Mouse (Mus musculus): ENCODE results near the gene Tmem255b. TPM values are rescaled to one million over a fixed set of nuclear protein-coding genes. Genes with fewer than 3 reads are reported as not detected.

Gene Tmem255b
- polyA plus RNA-seq, 1 experiment, result 4.1 TPM

DNA sequence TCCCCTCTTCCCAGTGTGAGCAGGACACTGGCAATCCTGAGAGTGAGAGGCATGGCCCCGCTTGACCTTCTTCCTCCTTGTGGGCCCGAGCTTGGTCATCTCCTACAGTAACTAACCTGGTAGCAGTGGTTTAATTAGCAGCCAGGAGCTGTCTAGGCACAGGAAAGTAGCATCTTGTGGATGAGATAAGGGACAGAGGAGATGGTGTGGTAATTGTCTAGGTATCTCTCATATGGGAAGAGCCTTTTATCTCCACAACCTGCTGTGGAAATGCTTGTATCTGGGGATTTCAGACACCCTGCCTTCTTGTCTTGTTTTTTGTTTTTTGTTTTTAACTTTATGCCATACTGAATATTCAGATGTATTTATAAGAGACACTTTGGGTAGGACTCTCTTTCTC lies 2.5 kb downstream of the Tmem255b start:
- WGBS, result 65% methylated on average over 2 of the region's 2 CpGs
- no peak for DNase-seq (ENCODE audit: low read depth, low spot score)

DNA sequence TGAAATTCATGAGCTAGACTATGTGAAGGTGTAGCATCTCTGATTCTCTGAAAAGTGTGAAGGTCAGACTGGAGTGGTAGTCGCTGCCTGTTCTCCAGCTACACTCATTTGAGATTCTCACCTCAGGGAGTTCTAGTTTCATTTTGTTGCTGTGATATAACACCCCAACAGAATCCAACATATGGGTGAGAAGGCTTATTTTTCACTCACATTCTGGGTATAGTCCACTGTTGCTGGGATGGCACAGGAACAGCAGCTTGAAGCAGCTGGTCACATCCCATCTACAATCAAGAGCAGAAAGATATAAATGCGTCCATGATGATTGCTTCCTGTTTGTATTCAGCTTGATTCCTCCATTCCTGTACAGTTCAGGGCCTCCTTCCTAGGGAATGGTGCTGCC lies 7.2 kb downstream of the Tmem255b start:
- DNase-seq (ENCODE audit: low read depth, low spot score), result no peak
- 85% methylated on average over 2 of the region's 2 CpGs for WGBS

DNA sequence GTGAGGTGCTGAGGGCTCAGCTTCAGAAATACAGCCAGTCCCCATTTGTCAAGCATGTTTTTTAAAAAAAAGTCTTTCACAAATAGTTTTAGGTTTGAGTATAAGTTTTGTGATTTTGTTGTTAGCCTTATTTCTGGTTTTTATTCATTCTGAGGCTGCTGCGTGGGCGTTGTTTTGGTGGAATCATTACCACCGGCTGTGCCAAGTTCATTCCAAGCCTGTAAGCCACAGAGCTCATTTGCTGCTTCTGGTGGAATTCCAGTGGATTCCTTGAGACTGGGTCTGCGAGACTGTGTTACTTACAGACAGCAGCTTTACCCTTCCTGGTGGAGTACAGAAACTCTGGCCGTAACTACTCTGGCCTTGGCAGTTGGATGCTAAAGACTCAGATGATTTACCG lies 11.5 kb downstream of the Tmem255b start:
- no peak for DNase-seq (ENCODE audit: low read depth, low spot score)
- whole genome bisulfite sequencing, result 84% methylated on average over 6 of the region's 6 CpGs

DNA sequence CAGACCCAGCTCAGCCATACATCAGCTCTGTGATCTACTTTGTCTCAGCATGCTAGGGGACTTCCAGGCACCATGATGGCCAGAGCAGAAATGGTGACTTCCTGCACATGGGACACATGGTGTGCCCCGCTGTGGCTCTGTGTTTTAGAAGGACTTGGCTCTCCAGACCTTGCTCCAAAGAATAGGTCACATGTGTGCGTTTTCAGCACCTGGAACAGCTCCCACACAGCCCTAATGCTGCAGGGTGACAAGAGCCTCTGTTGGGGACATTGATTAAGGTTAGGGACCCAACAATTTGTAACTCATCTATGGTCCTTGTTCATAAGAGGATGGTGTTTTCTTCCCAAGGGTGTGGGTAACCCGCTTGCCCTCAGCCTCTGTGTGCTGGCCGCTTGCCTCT lies 13.2 kb downstream of the Tmem255b start:
- WGBS, result 43% methylated on average over 4 of the region's 4 CpGs
- no peak for DNase-seq (ENCODE audit: low read depth, low spot score)

DNA sequence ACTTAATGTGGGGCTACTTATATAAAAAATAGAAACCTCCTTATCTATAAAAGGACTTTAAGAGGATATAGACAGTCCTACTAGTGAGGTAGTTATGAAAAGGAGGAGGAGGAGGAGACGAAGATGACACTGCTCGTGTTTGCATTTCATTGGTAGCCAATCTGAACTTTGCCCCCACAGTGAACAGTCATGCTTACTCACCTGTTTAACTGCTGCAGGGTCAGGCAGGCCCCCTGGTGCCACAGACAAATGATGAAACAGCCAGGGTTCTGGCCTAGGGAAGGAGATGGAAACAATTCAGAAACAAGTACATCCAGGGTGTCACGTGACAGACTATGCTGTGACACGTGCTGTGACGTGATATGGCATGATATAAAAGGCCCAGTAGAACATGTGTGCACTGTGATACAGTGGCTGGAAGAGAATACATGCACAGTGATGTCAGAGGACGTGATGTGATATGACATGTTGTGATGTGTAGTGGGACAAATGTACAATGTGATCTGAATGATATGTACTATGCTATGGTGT lies 16.8 kb downstream of the Tmem255b start:
- DNase-seq (ENCODE audit: low read depth, low spot score), result no peak
- 29% methylated on average over 6 of the region's 6 CpGs for WGBS

DNA sequence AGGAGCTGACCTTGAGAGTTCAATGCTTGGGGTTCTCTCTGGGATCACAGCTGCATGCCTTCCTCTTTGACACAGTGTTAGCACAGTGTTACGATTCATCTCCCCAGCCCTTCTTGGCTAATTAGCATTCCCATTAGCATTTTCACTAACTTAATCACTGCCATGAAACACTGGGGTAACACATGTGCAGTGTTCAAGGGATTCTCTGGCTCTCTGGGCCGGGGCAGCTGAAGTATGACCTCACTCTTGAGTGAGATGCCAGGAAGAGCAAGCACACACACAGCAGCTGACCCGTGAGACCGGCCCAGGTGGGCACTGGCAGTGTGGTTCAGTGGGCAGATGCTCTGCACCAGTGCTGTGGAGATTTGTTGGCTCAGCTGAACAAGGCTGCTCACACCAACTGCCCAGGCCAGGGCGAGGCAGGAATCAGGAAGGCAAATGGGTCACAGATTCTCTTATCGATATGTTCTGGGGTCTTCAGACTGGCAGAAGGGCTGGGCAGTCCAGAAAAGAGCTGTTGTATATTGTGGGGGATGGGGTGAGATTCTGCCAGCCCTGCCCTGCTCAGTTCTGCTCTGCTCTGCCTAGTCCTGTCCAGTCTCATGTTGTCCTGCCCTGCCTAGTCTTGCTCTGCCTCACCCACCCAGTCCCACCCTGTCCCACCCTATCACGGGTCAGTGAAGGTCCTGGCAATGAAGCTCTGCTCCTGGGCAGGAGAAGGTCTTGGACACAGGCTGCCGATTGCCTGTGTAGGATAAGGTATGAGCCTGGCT lies 19.5 kb downstream of the Tmem255b start:
- WGBS, result 56% methylated on average over 8 of the region's 8 CpGs
- DNase-seq (ENCODE audit: low read depth, low spot score), result no peak

DNA sequence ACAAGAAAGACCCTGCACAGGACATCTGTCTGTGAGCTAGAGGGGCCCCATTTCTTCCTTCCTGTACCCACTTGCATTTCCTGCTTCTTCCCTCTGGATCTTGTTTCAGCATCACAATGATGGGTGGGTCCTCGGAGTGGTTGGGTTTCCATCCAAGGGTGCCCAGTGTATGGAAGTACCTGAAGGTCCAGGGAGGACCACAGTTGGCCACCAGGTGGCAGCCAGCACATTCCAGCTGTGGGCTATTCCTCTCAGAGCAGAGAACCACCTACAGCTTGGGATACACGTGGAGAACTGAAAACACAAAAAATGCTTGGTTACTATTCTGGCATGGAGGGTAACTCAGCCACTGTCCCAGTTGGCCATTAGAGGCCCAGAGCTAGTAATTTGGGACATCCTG lies 20.3 kb downstream of the Tmem255b start:
- peak; percentile 31 for DNase-seq (ENCODE audit: low read depth, low spot score)
- 14% methylated on average over 2 of the region's 2 CpGs for WGBS

DNA sequence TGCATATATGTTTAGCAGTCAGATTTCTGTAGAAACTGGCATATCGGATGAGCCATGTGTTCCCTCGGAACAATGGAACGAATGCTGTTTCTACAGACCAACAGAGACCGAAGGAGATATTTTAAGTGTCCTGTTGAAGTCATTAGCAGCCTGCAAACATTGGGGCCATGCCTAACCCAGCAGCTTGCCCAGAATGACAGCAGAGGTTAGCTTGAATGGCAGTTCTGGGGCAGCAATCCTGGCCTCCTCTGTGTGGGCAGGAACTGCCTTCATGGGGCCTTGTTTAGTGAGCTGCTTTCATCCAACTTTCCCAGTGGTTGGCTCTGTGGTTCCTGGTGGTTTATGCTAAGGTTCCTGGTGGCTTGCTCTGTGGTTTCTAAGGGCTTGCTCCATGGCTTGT lies 24.4 kb downstream of the Tmem255b start:
- WGBS, result 90% methylated on average over 4 of the region's 4 CpGs
- no peak for DNase-seq (ENCODE audit: low read depth, low spot score)

DNA sequence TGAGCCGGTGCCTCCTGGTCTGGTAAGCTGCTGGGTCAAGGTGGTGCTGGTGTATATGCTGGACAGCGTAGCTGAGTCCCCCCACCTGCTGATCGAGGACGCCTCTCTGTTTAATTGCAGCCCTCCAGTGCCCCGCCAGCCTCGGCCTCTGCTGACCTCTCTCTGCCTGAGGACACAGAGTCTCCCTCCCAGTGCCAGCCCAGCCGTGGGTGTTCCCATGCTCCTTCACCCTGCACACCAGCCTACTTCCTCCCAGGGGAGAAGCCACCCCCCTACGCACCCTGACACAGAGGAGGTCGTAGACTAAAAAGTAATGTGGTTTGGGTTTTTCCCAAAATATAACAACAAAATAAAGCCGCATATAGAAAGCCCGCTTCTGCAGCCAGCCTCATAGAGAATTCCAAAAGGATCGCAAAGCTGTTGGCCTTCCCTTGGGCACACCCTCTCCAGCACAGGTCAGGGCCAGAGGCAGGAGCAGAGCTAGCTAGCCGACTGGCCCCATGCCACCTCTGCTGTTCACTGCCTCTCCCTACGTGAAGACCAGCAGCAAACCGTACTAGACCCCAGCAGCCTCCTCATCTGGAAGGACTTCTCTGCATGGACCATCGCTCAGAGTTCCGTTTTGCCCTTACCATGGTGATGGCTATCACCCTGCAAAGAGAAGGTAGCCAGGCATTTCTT lies 26.2 kb downstream of the Tmem255b start:
- no peak for DNase-seq (ENCODE audit: low read depth, low spot score)
- WGBS, result 74% methylated on average over 17 of the region's 17 CpGs

DNA sequence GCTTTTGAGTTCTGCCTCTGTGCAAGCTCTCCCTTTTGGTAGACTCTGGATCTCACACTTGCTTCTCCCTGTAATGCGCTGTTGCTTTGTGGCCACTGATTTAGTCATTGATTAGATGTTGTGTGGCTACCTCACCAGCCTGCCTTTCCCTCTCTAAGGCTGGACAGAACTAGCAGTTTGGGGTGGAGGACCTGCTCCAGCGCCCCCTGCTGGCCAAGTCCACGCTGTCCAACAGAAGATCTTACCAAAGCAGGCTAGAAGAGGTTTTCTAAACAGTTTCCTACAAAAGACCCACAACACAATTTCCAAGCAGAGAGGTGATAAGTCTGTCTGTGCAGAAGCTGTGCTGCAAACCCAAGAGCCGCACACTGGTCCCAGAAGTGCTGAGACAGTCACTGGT lies 26.9 kb downstream of the Tmem255b start:
- 34% methylated on average over 4 of the region's 4 CpGs for WGBS
- peak; percentile 37 for DNase-seq (ENCODE audit: low read depth, low spot score)

DNA sequence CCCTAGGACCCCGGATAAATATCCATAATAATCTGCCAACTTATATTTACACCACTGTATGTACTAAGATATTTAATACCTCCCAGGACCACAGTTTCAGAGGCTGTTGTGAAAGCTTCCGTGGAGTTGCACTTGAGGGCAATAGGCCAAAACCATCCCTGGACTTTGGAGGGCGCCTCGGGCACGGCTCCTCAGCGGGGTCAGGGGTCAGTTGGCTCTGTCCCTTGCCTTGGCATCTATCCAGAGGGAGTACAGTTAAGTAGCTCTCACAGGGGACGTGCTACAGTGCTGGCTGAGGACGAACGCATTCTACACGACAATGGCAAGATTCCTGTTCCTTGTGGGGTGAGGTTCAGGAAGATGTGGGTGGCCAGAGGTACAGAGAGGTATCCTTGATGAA lies 27.4 kb downstream of the Tmem255b start:
- 14% methylated on average over 10 of the region's 10 CpGs for WGBS
- peak; percentile 35 for DNase-seq (ENCODE audit: low read depth, low spot score)

DNA sequence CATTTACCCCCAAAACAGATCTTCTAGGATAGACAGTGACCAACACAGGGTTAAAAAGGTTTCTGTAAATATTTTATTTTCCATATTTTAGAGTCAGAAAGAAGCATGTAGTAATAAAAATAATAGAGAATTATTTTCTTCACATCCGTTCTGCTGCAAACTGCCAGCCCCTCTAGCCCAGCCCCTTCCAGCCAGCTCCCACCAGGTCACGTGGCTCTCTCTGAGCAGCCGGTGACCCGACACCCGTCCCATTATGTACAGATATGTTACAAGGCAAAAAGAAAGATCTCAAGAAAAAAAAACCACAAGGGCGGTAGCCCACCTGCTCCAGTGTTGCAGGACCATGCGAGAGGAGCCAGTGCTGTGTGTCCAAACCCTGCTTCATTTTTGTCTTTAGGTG lies 30.3 kb downstream of the Tmem255b start:
- DNase-seq (ENCODE audit: low read depth, low spot score), result no peak
- 72% methylated on average over 7 of the region's 7 CpGs for WGBS

DNA sequence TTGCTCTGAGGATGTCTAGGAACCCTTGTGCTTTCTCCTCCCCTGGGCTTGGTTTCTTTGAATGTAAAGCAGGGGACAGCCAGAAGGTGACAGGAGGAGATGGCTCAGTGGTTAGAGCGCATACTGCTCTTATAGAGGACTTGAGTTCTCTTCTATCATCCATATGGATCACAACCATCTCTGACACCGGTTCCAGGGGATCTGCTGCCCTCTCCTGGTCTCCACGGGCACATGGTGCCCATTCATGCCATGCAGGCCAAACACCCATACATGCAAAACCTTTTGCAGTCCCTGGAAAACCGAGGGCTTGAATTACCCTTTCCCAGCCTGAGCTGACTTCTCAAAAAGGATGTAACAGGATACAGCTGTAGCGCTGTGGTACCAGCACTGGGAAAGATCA lies 32.0 kb downstream of the Tmem255b start:
- no peak for DNase-seq (ENCODE audit: low read depth, low spot score)
- WGBS, result 67% methylated on average over 5 of the region's 5 CpGs

DNA sequence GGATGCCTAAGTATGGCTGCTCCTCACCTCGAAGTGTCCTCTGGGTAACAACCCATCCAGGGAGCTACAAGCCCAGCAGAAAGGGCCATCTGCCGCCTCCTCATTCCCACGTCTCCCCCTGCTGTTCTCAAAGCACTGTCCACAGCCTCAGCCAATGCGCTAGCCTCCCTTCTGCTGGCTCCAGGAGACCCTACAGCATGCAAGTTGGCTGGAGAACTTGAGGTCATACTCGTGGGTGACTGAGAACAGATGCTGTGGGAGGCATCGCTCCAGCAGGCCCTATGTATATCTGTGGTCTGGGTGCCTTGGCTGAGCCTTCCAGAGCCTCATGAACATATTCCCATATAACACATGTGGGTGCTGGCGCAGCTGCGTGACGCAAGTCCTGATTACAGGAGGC lies 33.7 kb downstream of the Tmem255b start:
- WGBS, result 87% methylated on average over 9 of the region's 9 CpGs

DNA sequence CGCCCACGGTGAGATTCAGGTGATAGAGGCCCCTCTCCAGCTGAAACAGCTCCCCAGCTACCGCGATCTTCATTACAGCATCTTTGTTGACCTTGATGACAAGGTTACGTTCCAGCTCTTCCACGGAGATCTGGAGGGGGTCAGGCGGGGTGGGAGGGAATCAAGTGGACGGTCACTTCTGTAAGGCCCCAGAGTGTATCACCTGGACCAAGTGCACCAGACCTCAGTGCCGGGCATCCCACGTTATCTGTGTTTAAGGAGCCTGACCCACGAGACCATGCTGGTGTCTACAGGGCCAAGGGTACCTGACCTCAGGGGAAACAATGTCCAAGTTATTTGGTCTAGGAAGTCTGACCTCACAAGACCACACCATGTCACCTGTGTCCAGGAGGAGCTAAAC lies 36.5 kb downstream of the Tmem255b start:
- WGBS, result 85% methylated on average over 11 of the region's 11 CpGs
- no peak for DNase-seq (ENCODE audit: low read depth, low spot score)

More for the DNA sequence above, 33.7 kb downstream of the Tmem255b start:
- DNase-seq (ENCODE audit: low read depth, low spot score), result no peak

DNA sequence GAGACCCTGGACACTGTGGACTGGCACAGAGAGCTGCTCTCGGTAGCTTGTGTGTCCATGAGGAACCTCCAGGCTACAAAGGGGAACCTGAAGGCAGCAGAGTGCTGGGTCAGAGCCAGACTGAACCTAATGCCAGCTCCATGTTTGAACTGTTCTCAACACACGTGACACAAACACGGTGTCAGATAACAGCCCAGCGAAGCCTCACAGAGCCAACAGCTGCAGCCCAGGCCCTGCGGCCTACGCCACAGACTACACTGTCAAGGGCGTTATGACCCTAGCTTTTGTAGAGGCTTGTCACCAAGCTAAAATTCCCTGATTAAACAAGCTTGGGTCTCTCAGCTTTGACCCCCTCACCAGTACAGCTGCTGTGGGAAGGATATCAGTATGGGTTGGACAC lies 37.3 kb downstream of the Tmem255b start:
- WGBS, result 68% methylated on average over 7 of the region's 7 CpGs
- DNase-seq (ENCODE audit: low read depth, low spot score), result no peak

DNA sequence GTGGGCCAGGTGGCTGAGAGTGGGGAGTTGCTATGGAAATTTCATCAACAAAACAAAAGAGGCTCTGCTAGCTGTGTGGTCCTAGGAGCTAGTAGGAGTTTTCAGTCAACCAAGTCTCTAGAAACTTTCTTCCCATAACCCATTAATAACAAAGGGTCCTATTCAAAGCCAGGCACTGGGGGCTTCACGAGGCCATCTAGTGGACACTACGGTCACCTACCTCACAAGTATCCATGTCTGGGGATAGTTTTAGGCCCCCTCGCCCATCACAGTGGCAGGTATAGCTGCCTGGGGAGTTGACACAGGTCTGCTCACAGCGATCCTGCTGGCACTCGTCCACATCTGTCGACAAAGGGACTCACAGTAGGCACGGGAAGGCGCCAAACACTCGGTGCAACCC lies 40.9 kb downstream of the Tmem255b start:
- no peak for DNase-seq (ENCODE audit: low read depth, low spot score)
- 67% methylated on average over 9 of the region's 9 CpGs for WGBS

DNA sequence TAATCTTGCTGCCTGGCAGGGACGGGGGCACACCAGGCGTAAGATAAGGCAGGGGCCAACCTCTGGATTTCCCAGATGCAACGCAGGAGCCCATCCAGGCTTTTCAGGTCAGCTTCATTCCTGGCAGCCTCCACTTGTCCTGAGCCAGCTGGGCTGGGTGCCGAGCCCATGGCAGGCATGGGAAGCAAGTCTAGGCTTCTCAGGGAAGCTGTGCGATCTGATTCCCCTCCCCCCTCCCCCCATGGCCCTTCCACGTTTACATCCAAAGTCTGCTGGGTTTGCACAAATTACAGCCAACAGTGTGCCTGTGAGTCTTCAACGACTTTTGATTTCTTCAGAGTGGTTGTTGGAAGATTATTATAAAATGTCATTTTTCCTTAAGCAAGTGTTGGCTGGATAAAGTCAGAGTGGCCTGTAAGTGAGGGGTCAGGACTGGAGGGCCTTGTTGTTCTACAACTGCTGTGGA lies 46.1 kb downstream of the Tmem255b start:
- WGBS, result 65% methylated on average over 7 of the region's 7 CpGs

DNA sequence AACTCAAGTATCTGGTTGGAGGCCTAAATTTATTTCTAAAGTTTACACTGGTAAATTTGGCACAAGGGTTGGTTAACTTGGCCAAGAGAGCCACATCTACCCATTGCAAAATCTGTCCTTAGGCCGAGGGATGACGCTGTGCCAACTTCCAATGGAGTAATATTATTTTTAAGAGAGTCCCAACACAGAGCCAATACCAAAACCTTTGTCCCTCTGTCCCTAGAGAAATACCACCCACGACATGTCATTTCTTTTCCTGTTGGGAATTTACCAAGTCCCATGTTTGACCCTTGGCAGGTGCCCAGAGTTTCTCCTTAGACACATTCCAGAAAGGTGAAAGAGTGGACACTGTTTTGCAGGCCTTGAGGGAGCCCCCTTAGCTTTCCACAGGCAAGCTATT lies 46.6 kb downstream of the Tmem255b start:
- 63% methylated on average over 3 of the region's 3 CpGs for WGBS
- DNase-seq (ENCODE audit: low read depth, low spot score), result no peak

More for the DNA sequence above, 46.1 kb downstream of the Tmem255b start:
- no peak for DNase-seq (ENCODE audit: low read depth, low spot score)

DNA sequence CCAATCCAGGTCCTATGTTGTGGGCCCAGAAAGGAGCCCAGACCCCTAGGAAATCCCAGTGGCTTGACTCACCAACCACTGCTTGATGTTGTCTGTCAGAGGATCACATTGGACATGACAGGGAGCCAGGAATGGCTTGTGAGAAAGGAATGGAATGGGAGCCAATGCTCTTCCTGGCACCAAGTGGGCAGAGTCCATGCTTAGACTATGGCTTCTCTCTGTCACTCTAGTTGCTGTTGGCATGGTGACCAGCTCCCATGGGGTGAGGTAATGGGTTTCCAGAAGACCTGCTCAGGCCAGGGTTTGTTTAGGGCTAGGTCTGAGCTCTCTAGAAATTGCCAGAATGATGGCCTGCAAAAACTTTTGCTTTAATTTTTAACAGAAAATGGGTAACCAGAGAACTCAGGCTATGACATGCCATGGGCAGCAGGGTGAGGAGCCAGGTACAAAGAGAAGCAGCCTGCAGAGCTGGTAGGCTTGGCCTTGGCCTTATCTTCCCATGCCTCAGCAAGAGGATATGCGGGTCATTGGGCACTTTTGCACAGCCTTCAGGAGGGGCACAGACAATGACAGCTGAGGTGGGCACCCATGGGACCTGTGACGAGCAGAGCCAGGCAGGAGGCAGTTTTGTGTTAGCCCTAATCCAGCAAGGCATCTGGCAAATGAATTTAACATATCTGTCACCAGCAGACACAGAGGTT lies 47.3 kb downstream of the Tmem255b start:
- 85% methylated on average over 2 of the region's 2 CpGs for WGBS
- no peak for DNase-seq (ENCODE audit: low read depth, low spot score)
